Mouse (Mus musculus) hindbrain, embryonic 16.5 days (tissue): ENCODE measurements at regions not wholly inside any gene's neighbourhood (a gene's known extent, or its start where the extent isn't known, plus 50 kb on each side); places are given as distances from the start of the nearest gene placed in this dataset.

Experiments
- ATAC-seq: fragments of 200-750 bp; cut with Nextera tagmentation; 2 replicates; pipeline ENCODE4 v1.8.0; 2017; ENCODE audit warnings: moderate TSS enrichment, moderate library complexity
- H3K27ac ChIP-seq: fragments of 300-500 bp; sonication (generic); 2 replicates; pipeline ENCODE4 v1.5.1; 2014; ENCODE audit warnings: low read depth, mild to moderate bottlenecking, control low read depth, low read length, moderate library complexity
- H3K27me3 ChIP-seq: fragments of 300-500 bp; sonication (generic); replicated peaks from 2 replicates; pipeline ENCODE4 v1.6.1; 2014; ENCODE audit warnings: low read length; ENCODE audit not compliant: control insufficient read depth, insufficient read depth
- H3K36me3 ChIP-seq: fragments of 300-500 bp; sonication (generic); 2 replicates; pipeline ENCODE4 v1.6.1; 2014; ENCODE audit warnings: mild to moderate bottlenecking, low read length, moderate library complexity, mixed read lengths; ENCODE audit not compliant: control insufficient read depth, insufficient read depth
- H3K4me1 ChIP-seq: fragments of 300-500 bp; sonication (generic); 2 replicates; pipeline ENCODE4 v1.6.1; 2014; ENCODE audit warnings: low read depth, low read length; ENCODE audit not compliant: control insufficient read depth, insufficient read depth
- H3K4me2 ChIP-seq: fragments of 300-500 bp; sonication (generic); 2 replicates; pipeline ENCODE4 v1.6.1; 2014; ENCODE audit warnings: mild to moderate bottlenecking, low read length, control low read depth, moderate library complexity
- H3K4me3 ChIP-seq: fragments of 300-500 bp; sonication (generic); 2 replicates; pipeline ENCODE4 v1.5.1; 2014; ENCODE audit warnings: mild to moderate bottlenecking, low read length, control low read depth, moderate library complexity
- H3K9ac ChIP-seq: fragments of 300-500 bp; sonication (generic); 2 replicates; pipeline ENCODE4 v1.6.1; 2014; ENCODE audit warnings: low read depth, mild to moderate bottlenecking, control low read depth, low read length, moderate library complexity
- H3K9me3 ChIP-seq: fragments of 300-500 bp; sonication (generic); 2 replicates; pipeline ENCODE4 v1.6.1; 2014; ENCODE audit warnings: mild to moderate bottlenecking, low read length, moderate library complexity; ENCODE audit not compliant: control insufficient read depth
- WGBS: fragments of 180-500 bp; shearing (Covaris S2); extraction: QIAGEN DNeasy Blood & Tissue Kit; methylation state at CpG from one replicate; pipeline ENCODE4 v1.1.7; 2014; 5-methylcytosine and 5-hydroxymethylcytosine counted together

DNA sequence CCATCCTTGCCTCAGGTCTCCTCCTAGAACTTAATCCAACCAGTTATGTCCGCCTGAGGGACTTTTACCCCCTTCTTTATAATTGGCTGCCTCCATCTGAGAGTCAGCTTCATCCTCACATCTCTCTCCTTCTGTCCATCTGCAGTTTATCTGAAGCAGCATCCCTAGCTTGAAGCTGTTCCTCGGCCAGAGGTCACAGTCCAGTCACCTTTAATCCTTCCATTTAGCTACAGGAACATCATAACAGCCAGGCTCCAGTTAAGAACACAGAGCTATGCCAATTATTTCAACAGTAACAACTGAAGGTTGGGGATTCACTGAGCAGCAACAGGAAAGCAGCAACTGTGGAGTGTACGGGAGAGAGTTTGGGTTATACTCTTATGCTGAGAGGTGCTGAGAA, 179.0 kb downstream of the Ice1 start:
- ATAC-seq: no peak

GRCm38 (mm10) chr13:70464996-70465395, 172.4 kb downstream of the Ice1 start:
- Histone ChIP-seq H3K4me3 (no peak overlapping the region), H3K4me1 (no peaks in the 10 kb centered on the region), H3K9ac (no peak overlapping the region), H3K27me3 (no peaks in the 10 kb centered on the region), H3K36me3 (no peaks in the 10 kb centered on the region), H3K27ac (no peak overlapping the region), H3K9me3 (no peaks in the 10 kb centered on the region), H3K4me2 (no peak overlapping the region)
- WGBS: 57% methylated on average over 5 of the region's 5 CpGs
- peak; percentile 42; the same call in 1 of the 2 replicates for ATAC-seq

More for the DNA sequence above, 179.0 kb downstream of the Ice1 start:
- Histone ChIP-seq H3K9me3 (no peaks in the 10 kb centered on the region), H3K27me3 (no peaks in the 10 kb centered on the region), H3K4me1 (no peaks in the 10 kb centered on the region), H3K4me3 (no peak overlapping the region), H3K4me2 (no peak overlapping the region), H3K36me3 (no peaks in the 10 kb centered on the region), H3K9ac (no peak overlapping the region), H3K27ac (no peak overlapping the region)
- 83% methylated on average over 3 of the region's 3 CpGs for WGBS

DNA sequence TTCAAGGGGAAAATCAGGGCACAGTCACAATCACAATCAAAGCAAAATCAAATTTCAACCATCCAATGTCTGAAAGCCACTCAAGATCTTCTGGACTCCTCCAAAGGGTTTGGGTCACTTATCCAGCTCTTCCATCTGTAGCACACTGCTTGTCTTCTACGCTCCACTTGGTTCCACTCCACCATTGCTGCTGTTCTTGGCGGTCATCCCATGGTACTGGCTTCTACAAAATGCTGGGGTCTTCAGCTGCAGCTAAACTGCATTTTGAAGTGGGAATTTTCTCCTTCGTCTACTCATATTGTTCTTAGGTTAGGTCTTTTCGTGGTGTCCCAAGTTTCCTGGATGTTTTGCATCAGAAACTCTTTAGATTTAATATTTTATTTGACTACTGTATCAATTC, 162.7 kb downstream of the Ice1 start:
- Histone ChIP-seq H3K36me3 (no peaks in the 10 kb centered on the region), H3K4me2 (no peak overlapping the region), H3K9ac (no peak overlapping the region), H3K27ac (no peak overlapping the region), H3K4me1 (no peaks in the 10 kb centered on the region), H3K27me3 (no peaks in the 10 kb centered on the region), H3K4me3 (no peak overlapping the region), H3K9me3 (no peaks in the 10 kb centered on the region; the same call in 1 of the 2 replicates)
- 83% methylated on average over 4 of the region's 4 CpGs for whole genome bisulfite sequencing
- ATAC-seq: no peak

DNA sequence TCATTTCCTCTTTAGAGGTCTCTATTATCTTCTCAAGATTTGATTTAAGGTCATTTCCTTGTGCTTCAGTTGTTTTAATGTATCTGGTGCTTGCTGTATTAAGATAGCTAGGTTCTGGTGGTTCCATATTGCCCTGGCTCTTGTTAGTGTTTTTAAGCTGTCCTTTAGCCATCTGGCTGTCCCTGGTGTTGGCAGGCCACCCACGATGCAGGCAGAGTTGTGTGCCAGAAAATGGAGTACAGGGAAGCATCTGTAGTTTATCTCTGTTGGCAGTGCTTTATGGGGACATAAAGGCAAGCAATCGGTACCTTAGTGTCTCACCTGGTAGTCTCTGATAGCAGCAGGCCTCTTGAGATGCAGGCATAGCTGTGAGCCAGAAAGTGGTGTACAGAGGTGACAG, 162.1 kb downstream of the Ice1 start:
- H3K27me3 ChIP-seq: no peaks in the 10 kb centered on the region
- no peak overlapping the region for H3K4me3 ChIP-seq
- H3K4me1 ChIP-seq: no peaks in the 10 kb centered on the region
- H3K36me3 ChIP-seq: no peaks in the 10 kb centered on the region
- no peak overlapping the region for H3K4me2 ChIP-seq
- H3K9me3 ChIP-seq: no peaks in the 10 kb centered on the region; the same call in 1 of the 2 replicates
- no peak overlapping the region for H3K9ac ChIP-seq
- 59% methylated on average over 2 of the region's 2 CpGs for WGBS
- H3K27ac ChIP-seq: no peak overlapping the region
- no peak for ATAC-seq

DNA sequence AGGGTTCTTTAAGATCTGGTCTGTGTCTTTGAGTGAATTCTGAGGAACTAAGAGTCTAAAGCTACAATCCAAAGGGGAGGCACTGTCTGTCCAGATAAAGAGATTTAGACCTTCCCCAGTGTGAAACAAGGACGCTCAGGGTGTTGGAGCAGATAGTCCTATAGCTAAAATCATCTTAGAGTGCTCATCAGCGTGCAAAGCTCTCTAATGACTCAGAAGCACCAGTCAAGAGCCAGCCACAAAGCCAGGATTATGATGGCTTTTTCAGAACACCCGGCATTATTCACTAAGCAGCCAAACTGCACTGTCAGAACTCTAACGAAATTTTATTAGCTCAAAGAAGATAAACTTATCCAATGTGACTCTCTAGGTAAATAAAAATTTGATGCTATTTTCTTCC, 138.1 kb downstream of the Ice1 start:
- H3K4me1 ChIP-seq: no peaks in the 10 kb centered on the region
- no peak for ATAC-seq
- no peak overlapping the region for H3K4me2 ChIP-seq
- no peak overlapping the region for H3K27ac ChIP-seq
- no peak overlapping the region for H3K4me3 ChIP-seq
- no peak overlapping the region for H3K9ac ChIP-seq
- no peaks in the 10 kb centered on the region for H3K9me3 ChIP-seq
- 64% methylated on average over 4 of the region's 4 CpGs for WGBS
- H3K27me3 ChIP-seq: no peaks in the 10 kb centered on the region
- H3K36me3 ChIP-seq: no peaks in the 10 kb centered on the region
